ENCODE assay signal across 8 mouse cellular contexts in genomic region chr15:100636700-100637501, GRCm38 (mm10). TPM values are rescaled to one million over a fixed set of nuclear protein-coding genes. Genes with fewer than 3 reads are reported as not detected.
DNase-seq lines count a peak whose midpoint lies in the region; ATAC-seq lines count a peak whose summit lies in the region.

Gene Smagp (minus strand): TSS chr15:100636940.

- DNase-seq in CD4-positive helper T cell, adult 2 months (ENCODE audit: low read depth, low spot score) = peak; percentile 37
- DNase-seq in adrenal gland, adult 8-10 months = no peak
- DNase-seq in gastrocnemius, postnatal 25 days = peak; percentile 45
- peak; percentile 77 for DNase-seq in intestine, embryonic 14.5 days (ENCODE audit: low spot score)
- no peak for DNase-seq in natural killer cell, adult 2 months (ENCODE audit: low spot score in 2 of 2)
- no peak for DNase-seq in right cerebral cortex, adult 2 months (ENCODE audit: low spot score in 2 of 2)

- no peaks in the 10 kb centered on the region for H3K36me3 ChIP-seq in intestine, embryonic 14.5 days (ENCODE audit: control insufficient read depth, insufficient read depth, low read length)
- H3K36me3 ChIP-seq in liver, embryonic 15.5 days (replicated peaks) = no peaks in the 10 kb centered on the region
- no peaks in the 10 kb centered on the region for H3K36me3 ChIP-seq in neural tube, embryonic 12.5 days

- H3K27me3 ChIP-seq in intestine, embryonic 14.5 days (replicated peaks; ENCODE audit: control insufficient read depth, insufficient read depth, low read length) = peaks cover 42% of the 10 kb centered on the region
- peaks cover 60% of the 10 kb centered on the region for H3K27me3 ChIP-seq in liver, embryonic 15.5 days
- H3K27me3 ChIP-seq in neural tube, embryonic 12.5 days (replicated peaks) = peaks cover 53% of the 10 kb centered on the region

- H3K4me1 ChIP-seq in intestine, embryonic 14.5 days (replicated peaks; ENCODE audit: control insufficient read depth, insufficient read depth, low read length) = peaks cover 14% of the 10 kb centered on the region
- H3K4me1 ChIP-seq in liver, embryonic 15.5 days (replicated peaks) = peaks cover 37% of the 10 kb centered on the region
- H3K4me1 ChIP-seq in neural tube, embryonic 12.5 days = peaks cover 11% of the 10 kb centered on the region

- H3K4me3 ChIP-seq in intestine, embryonic 14.5 days (ENCODE audit: low read depth, low read length) = peak within 1 kb of the TSS; percentile 42
- peak within 1 kb of the TSS; percentile 59 for H3K4me3 ChIP-seq in liver, embryonic 15.5 days (replicated peaks)
- peak within 1 kb of the TSS; percentile 36 for H3K4me3 ChIP-seq in neural tube, embryonic 12.5 days

- peak within 1 kb of the TSS; percentile 65 for H3K4me2 ChIP-seq in intestine, embryonic 14.5 days (ENCODE audit: low read length)
- H3K4me2 ChIP-seq in liver, embryonic 15.5 days = peak within 1 kb of the TSS; percentile 71
- peak within 1 kb of the TSS; percentile 78 for H3K4me2 ChIP-seq in neural tube, embryonic 12.5 days (replicated peaks)

- no peaks in the 10 kb centered on the region for H3K9me3 ChIP-seq in intestine, embryonic 14.5 days (ENCODE audit: control insufficient read depth, low read length)
- H3K9me3 ChIP-seq in liver, embryonic 15.5 days (replicated peaks) = no peaks in the 10 kb centered on the region
- no peaks in the 10 kb centered on the region for H3K9me3 ChIP-seq in neural tube, embryonic 12.5 days

- peak within 1 kb of the TSS; percentile 34 for H3K9ac ChIP-seq in intestine, embryonic 14.5 days (ENCODE audit: low read length)
- H3K9ac ChIP-seq in liver, embryonic 15.5 days = peak within 1 kb of the TSS; percentile 35; the same call in 1 of the 2 replicates
- H3K9ac ChIP-seq in neural tube, embryonic 12.5 days = peak within 1 kb of the TSS; percentile 48; the same call in 1 of the 2 replicates

- ATAC-seq in intestine, embryonic 14.5 days (replicated peaks; ENCODE audit: low FRiP score, low TSS enrichment, low read depth) = peak; percentile 54; the same call in 1 of the 2 replicates
- ATAC-seq in liver, embryonic 15.5 days (ENCODE audit: insufficient read depth) = peak; percentile 56
- ATAC-seq in neural tube, embryonic 12.5 days (ENCODE audit: low FRiP score, low read depth) = no peak

- under 1% methylated on average over 73 of the region's 77 CpGs for WGBS in intestine, embryonic 14.5 days
- under 1% methylated on average over 77 of the region's 77 CpGs for WGBS in liver, embryonic 15.5 days (ENCODE audit: insufficient replicate concordance)
- WGBS in neural tube, embryonic 12.5 days = under 1% methylated on average over 77 of the region's 77 CpGs

- peak within 1 kb of the TSS; percentile 25; the same call in 1 of the 2 replicates for H3K27ac ChIP-seq in intestine, embryonic 14.5 days (ENCODE audit: low read depth)
- peak within 1 kb of the TSS; percentile 24; the same call in 1 of the 2 replicates for H3K27ac ChIP-seq in liver, embryonic 15.5 days (replicated peaks)
- no peak within 1 kb of the TSS for H3K27ac ChIP-seq in neural tube, embryonic 12.5 days

RNA-seq across cellular contexts. Expression of gene Smagp, which starts in this region (rescaled TPM):
- 10 to 100 TPM; 42.7 to 64.0 (median 55.6) TPM for total RNA-seq in adrenal gland, adult 8-10 months (2022)
- 1 to 10 TPM; 2.5 to 3.0 TPM for total RNA-seq in gastrocnemius, postnatal 25 days (2021)
- polyA plus RNA-seq in intestine, embryonic 14.5 days (2014; fragmentation: Nextera tagmentation; extraction: Ambion mirVana) = 31.1 and 36.2 TPM in 2 replicates
- polyA plus RNA-seq in liver, embryonic 15.5 days (2015; fragmentation: Nextera tagmentation; extraction: Ambion mirVana) = 9.3 and 10.8 TPM in 2 replicates
- 3.8 and 5.1 TPM in 2 replicates for polyA plus RNA-seq in neural tube, embryonic 12.5 days (2016; fragmentation: Nextera tagmentation; extraction: Ambion mirVana)

Comparison
In these comparisons a context has a peak if more than half of its experiments do, and no peak if none do; other contexts are left out.
1. RNA of gene Smagp (total RNA-seq): 42.7 to 64.0 TPM in adrenal gland, adult 8-10 months; 2.5 to 3.0 TPM in gastrocnemius, postnatal 25 days; every median in the first group is over 10 times any median in the second.
2. DNase-seq: peak in CD4-positive helper T cell, adult 2 months (single experiment), gastrocnemius, postnatal 25 days (single experiment) and intestine, embryonic 14.5 days (single experiment); none in adrenal gland, adult 8-10 months (single experiment), natural killer cell, adult 2 months (0 of 2) and right cerebral cortex, adult 2 months (0 of 2).
3. Peak in every context shown above with its lines, with median percentiles within 50 percentile points of each other: H3K4me2 ChIP-seq, H3K4me3 ChIP-seq and H3K9ac ChIP-seq.